Mouse (Mus musculus): ENCODE data around the gene Tmx1. TPM values are rescaled to one million over a fixed set of nuclear protein-coding genes. Genes with fewer than 3 reads are reported as not detected.

The Tmx1 gene
- total RNA-seq (2022): 10 to 100 TPM; 25.4 to 35.4 (median 30.8) TPM

- peak; percentile 97 for DNase-seq (ENCODE audit: low spot score)
Observed at GRCm38 (mm10) chr12:70452726-70453645, at the start of gene Tmx1. Tmx1 (plus strand) TSS chr12:70453095.

- no peak for DNase-seq (ENCODE audit: low spot score)
Observed at GRCm38 (mm10) chr12:70404327-70404726, 48.6 kb upstream of the Tmx1 start.

- no peak for DNase-seq (ENCODE audit: low spot score)
Observed at GRCm38 (mm10) chr12:70408396-70408795, 44.5 kb upstream of the Tmx1 start.

- DNase-seq (ENCODE audit: low spot score): no peak
Observed at GRCm38 (mm10) chr12:70409600-70409999, 43.3 kb upstream of the Tmx1 start.

GRCm38 (mm10) chr12:70420216-70420615 lies 32.7 kb upstream of the Tmx1 start:
- no peak for DNase-seq (ENCODE audit: low spot score)

GRCm38 (mm10) chr12:70421028-70421427 lies 31.9 kb upstream of the Tmx1 start:
- no peak for DNase-seq (ENCODE audit: low spot score)

GRCm38 (mm10) chr12:70422322-70423118 lies 30.4 kb upstream of the Tmx1 start:
- DNase-seq (ENCODE audit: low spot score): no peak

- DNase-seq (ENCODE audit: low spot score): no peak
Observed at GRCm38 (mm10) chr12:70427885-70428284, 25.0 kb upstream of the Tmx1 start.

- DNase-seq (ENCODE audit: low spot score): no peak
Observed at GRCm38 (mm10) chr12:70429637-70430036, 23.3 kb upstream of the Tmx1 start.

- DNase-seq (ENCODE audit: low spot score): no peak
Observed at GRCm38 (mm10) chr12:70430307-70430950, 22.5 kb upstream of the Tmx1 start.

GRCm38 (mm10) chr12:70431428-70431827 lies 21.5 kb upstream of the Tmx1 start:
- DNase-seq (ENCODE audit: low spot score): no peak

- no peak for DNase-seq (ENCODE audit: low spot score)
Observed at GRCm38 (mm10) chr12:70449961-70450360, 2.9 kb upstream of the Tmx1 start.

- DNase-seq (ENCODE audit: low spot score): no peak
Observed at GRCm38 (mm10) chr12:70451533-70451932, 1.4 kb upstream of the Tmx1 start.

- no peak for DNase-seq (ENCODE audit: low spot score)
Observed at GRCm38 (mm10) chr12:70452143-70452542, 752 bp upstream of the Tmx1 start.

- DNase-seq (ENCODE audit: low spot score): no peak
Observed at GRCm38 (mm10) chr12:70455226-70455625, 2.3 kb downstream of the Tmx1 start.

GRCm38 (mm10) chr12:70459546-70459945 lies 6.7 kb downstream of the Tmx1 start:
- DNase-seq (ENCODE audit: low spot score): no peak

GRCm38 (mm10) chr12:70464016-70464415 lies 11.1 kb downstream of the Tmx1 start:
- DNase-seq (ENCODE audit: low spot score): peak; percentile 21

GRCm38 (mm10) chr12:70475336-70475735 lies 22.4 kb downstream of the Tmx1 start:
- DNase-seq (ENCODE audit: low spot score): no peak

- no peak for DNase-seq (ENCODE audit: low spot score)
Observed at GRCm38 (mm10) chr12:70476884-70477576, 24.1 kb downstream of the Tmx1 start.

GRCm38 (mm10) chr12:70477593-70478287 lies 24.8 kb downstream of the Tmx1 start:
- DNase-seq (ENCODE audit: low spot score): no peak

GRCm38 (mm10) chr12:70485956-70486355 lies 33.1 kb downstream of the Tmx1 start:
- no peak for DNase-seq (ENCODE audit: low spot score)
